Mouse (Mus musculus) thymus, adult 2 months (tissue): ENCODE data around the gene Gm9639.
"Not testable (repeated sequence)": the region's sequence is repeated elsewhere in the genome, so short reads cannot be mapped to it uniquely, and the experiment has no call there.

Experiments
- CTCF ChIP-seq: fragments of 200-500 bp; IDR thresholded peaks from 2 replicates; pipeline ENCODE4 v1.5.1; 2012; ENCODE audit warnings: mild to moderate bottlenecking, control low read depth, low read length, moderate library complexity, borderline replicate concordance; ENCODE audit not compliant: control insufficient read depth, poor library complexity, insufficient read depth; ENCODE audit errors: extremely low read depth
- POLR2A ChIP-seq: fragments of 200-500 bp; IDR thresholded peaks from 2 replicates; pipeline ENCODE4 v1.6.1; 2012; ENCODE audit warnings: mild to moderate bottlenecking, low read length, control low read depth, moderate library complexity; ENCODE audit not compliant: control insufficient read depth, poor library complexity, insufficient read depth; ENCODE audit errors: extremely low read depth

GRCm38 (mm10) chr10:77759582-77759981 lies 35.3 kb downstream of the Gm9639 start, which contains the start of gene Gm3233:
- TF ChIP-seq POLR2A, CTCF: not testable (repeated sequence)
